Mouse (Mus musculus): Measurements from ENCODE around the gene Dysf. TPM values are rescaled to one million over a fixed set of nuclear protein-coding genes. Genes with fewer than 3 reads are reported as not detected.
A peak's percentile ranks its signal among the peaks of the same experiment; 100 is the strongest.

Dysf gene
- polyA plus RNA-seq, 1 experiment = 5.9 TPM

DNA sequence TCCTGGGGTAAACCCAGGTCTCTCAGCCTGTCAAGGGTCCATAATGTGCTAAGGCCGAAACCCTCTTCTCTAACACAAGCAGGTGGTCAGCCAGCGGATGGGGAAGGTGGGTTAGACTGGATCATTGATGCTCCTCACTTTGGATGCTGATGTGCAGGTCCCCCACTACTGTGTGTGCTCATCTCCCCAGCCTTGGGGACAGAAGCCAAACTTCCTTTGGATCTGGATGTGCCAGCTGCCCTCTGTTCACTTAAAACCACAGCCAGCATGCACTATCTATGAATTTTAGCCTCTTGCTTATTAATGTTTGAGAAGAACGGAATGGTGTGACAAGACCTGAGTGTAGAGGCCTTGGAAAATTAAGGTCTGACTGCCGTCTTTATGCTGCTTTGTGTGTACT lies 150.7 kb downstream of the Dysf start:
- no peak for DNase-seq
- H3K4me1 ChIP-seq (ENCODE audit: control insufficient read depth, insufficient read depth, low read length) = 0 out of 2 replicates have a peak, but pooled peaks cover 3% of the 10 kb centered on the region
- no peak overlapping the region for H3K27ac ChIP-seq (ENCODE audit: insufficient read depth, low read length)
- TF ChIP-seq POLR2A (IDR thresholded peaks at IDR 0.05; ENCODE audit: borderline replicate concordance, insufficient read depth, low read length) (no peak), CTCF (IDR thresholded peaks at IDR 0.05; ENCODE audit: borderline replicate concordance, insufficient read depth, low read depth, low read length) (no peak)
- H3K27me3 ChIP-seq (ENCODE audit: control insufficient read depth, insufficient read depth, low read length) = no peaks in the 10 kb centered on the region
- 98% methylated on average over 4 of the region's 4 CpGs for WGBS
- no peak overlapping the region for H3K4me3 ChIP-seq (replicated peaks; ENCODE audit: insufficient read depth, low read depth, low read length)

DNA sequence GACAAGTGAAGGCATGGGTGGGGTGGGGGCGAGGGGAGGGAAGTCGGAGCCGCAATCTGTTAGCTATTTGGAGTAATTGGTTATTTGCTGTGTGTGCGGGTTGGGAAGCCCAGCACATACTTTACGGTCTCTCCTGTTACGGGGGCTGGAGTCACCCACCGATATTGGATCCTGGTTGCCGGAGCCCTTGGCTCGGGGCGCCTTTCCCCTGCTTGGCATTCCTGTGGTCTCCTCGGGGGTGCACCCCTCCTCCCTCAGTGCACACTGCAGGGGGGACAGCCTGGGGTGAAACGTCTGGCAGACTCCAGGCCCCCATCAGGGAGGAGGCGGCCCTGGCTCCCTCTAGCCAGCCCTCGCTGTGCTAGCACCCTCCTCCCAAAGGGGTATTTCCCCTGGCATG lies 159.2 kb downstream of the Dysf start:
- no peaks in the 10 kb centered on the region for H3K4me1 ChIP-seq (ENCODE audit: control insufficient read depth, insufficient read depth, low read length)
- H3K27me3 ChIP-seq (ENCODE audit: control insufficient read depth, insufficient read depth, low read length) = no peaks in the 10 kb centered on the region
- no peak for TF ChIP-seq POLR2A (IDR thresholded peaks at IDR 0.05; ENCODE audit: borderline replicate concordance, insufficient read depth, low read length)
- no peak for TF ChIP-seq CTCF (IDR thresholded peaks at IDR 0.05; ENCODE audit: borderline replicate concordance, insufficient read depth, low read depth, low read length)
- no peak overlapping the region for H3K4me3 ChIP-seq (replicated peaks; ENCODE audit: insufficient read depth, low read depth, low read length)
- 87% methylated on average over 14 of the region's 14 CpGs for WGBS
- H3K27ac ChIP-seq (ENCODE audit: insufficient read depth, low read length) = no peak overlapping the region
- no peak for DNase-seq

DNA sequence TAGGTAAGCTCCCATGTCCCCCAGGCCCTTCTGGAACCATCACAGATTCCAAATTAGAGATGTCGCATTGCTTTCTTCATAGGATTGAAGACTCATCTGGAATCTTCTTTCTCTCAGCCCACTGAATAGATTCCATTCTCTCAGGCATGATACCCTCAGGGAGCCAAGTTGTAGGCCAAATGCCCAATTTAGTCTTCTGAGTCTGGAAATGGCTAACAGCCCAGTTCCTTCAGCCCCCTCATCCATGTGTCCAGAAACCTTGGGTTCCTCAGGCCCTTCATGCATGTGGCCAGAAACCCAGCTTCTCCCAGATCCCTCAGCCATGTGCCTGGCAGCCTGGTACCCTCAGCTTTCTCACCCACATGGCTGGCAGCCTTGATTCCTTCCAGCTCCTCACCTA lies 160.2 kb downstream of the Dysf start:
- no peak for TF ChIP-seq POLR2A (IDR thresholded peaks at IDR 0.05; ENCODE audit: borderline replicate concordance, insufficient read depth, low read length)
- TF ChIP-seq CTCF (IDR thresholded peaks at IDR 0.05; ENCODE audit: borderline replicate concordance, insufficient read depth, low read depth, low read length) = no peak
- 84% methylated on average over 1 of the region's 1 CpGs for WGBS
- no peak for DNase-seq
- no peaks in the 10 kb centered on the region for H3K27me3 ChIP-seq (ENCODE audit: control insufficient read depth, insufficient read depth, low read length)
- no peak overlapping the region for H3K4me3 ChIP-seq (replicated peaks; ENCODE audit: insufficient read depth, low read depth, low read length)
- no peak overlapping the region for H3K27ac ChIP-seq (ENCODE audit: insufficient read depth, low read length)
- H3K4me1 ChIP-seq (ENCODE audit: control insufficient read depth, insufficient read depth, low read length) = no peaks in the 10 kb centered on the region

DNA sequence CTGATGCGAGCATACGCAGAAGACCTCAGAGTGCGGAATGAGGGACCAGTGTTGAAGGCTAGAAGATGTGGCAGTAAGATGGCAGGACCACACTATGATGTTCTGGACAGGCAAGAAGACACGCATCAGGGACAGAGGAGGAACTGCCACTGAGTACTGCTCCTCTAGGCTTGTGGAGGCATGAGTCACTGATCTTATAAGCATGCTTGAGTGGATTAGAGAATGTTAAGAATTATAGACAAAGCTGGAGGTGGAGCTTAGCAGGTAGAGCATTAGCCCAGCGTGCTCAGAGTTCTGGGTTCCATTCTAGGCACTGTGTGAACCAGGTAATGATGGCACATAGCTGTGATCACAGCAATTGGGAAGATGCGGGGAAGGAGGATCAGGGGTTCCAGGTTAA lies 165.2 kb downstream of the Dysf start:
- no peaks in the 10 kb centered on the region for H3K27me3 ChIP-seq (ENCODE audit: control insufficient read depth, insufficient read depth, low read length)
- 96% methylated on average over 6 of the region's 6 CpGs for WGBS
- no peak overlapping the region for H3K4me3 ChIP-seq (replicated peaks; ENCODE audit: insufficient read depth, low read depth, low read length)
- no peak overlapping the region for H3K27ac ChIP-seq (ENCODE audit: insufficient read depth, low read length)
- no peak for TF ChIP-seq CTCF (IDR thresholded peaks at IDR 0.05; ENCODE audit: borderline replicate concordance, insufficient read depth, low read depth, low read length)
- no peak for TF ChIP-seq POLR2A (IDR thresholded peaks at IDR 0.05; ENCODE audit: borderline replicate concordance, insufficient read depth, low read length)
- no peak for DNase-seq
- H3K4me1 ChIP-seq (ENCODE audit: control insufficient read depth, insufficient read depth, low read length) = no peaks in the 10 kb centered on the region

DNA sequence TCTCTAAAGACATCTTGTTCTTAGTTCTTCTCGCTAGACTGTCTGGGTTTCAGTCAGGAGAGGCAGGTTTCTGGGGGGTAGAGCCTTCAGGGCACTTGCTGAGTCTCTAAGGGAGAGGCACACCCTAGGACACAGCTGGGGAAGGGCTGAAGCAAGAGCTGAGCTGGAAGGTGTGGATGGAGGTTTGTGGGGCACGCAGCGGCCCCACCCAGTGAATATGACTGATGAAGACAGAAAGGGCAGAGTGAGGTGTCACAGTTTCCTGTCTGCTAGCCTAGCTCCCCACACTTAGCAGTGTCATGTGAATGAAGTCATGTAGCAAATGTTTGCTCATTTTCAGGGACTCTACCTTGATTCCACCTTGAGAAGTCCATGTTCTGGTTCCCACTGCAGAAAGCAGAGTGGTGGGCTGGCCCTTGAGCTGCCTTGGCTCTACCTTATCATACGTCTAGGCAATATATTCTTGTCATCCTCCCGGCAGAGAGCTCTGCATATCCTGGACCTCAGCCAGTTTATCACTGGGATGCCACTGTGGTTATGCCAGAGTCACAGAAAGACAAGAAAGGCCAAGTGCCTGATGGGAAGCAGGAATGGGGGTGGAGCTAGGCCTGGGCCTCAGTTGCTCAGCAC lies 170.5 kb downstream of the Dysf start:
- 60% methylated on average over 5 of the region's 5 CpGs for WGBS
- no peaks in the 10 kb centered on the region for H3K27me3 ChIP-seq (ENCODE audit: control insufficient read depth, insufficient read depth, low read length)
- H3K27ac ChIP-seq (ENCODE audit: insufficient read depth, low read length) = no peak overlapping the region
- H3K4me1 ChIP-seq (ENCODE audit: control insufficient read depth, insufficient read depth, low read length) = no peaks in the 10 kb centered on the region
- no peak for TF ChIP-seq POLR2A (IDR thresholded peaks at IDR 0.05; ENCODE audit: borderline replicate concordance, insufficient read depth, low read length)
- H3K4me3 ChIP-seq (replicated peaks; ENCODE audit: insufficient read depth, low read depth, low read length) = no peak overlapping the region
- DNase-seq = peak in 1 of 2 experiments; percentile 19

DNA sequence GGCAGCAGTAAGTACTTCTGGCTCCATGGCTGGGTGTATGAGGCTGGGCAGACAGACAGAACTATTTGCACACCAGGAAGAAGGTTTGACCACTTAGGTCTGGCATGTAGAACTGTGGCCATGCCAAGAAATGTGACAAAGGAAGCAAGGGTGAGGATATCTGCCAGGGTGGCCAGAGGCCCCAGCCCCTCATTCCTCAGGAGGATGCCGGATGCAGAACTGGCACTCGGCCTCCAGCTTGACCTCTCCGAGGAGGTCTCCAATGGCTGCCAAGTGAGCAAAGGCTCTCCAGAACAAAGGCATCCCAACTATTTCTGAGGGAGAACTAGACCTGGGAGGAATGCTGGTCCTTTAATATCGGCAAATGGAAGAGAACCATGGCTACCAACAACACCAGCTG lies 173.1 kb downstream of the Dysf start:
- Histone ChIP-seq H3K4me3 (replicated peaks; ENCODE audit: insufficient read depth, low read depth, low read length) (no peak overlapping the region), H3K4me1 (ENCODE audit: control insufficient read depth, insufficient read depth, low read length) (no peaks in the 10 kb centered on the region), H3K27me3 (ENCODE audit: control insufficient read depth, insufficient read depth, low read length) (no peaks in the 10 kb centered on the region), H3K27ac (ENCODE audit: insufficient read depth, low read length) (no peak overlapping the region)
- DNase-seq = peak in 1 of 2 experiments; percentile 6
- no peak for TF ChIP-seq POLR2A (IDR thresholded peaks at IDR 0.05; ENCODE audit: borderline replicate concordance, insufficient read depth, low read length)
- TF ChIP-seq CTCF (IDR thresholded peaks at IDR 0.05; ENCODE audit: borderline replicate concordance, insufficient read depth, low read depth, low read length) = no peak
- 24% methylated on average over 4 of the region's 4 CpGs for WGBS

DNA sequence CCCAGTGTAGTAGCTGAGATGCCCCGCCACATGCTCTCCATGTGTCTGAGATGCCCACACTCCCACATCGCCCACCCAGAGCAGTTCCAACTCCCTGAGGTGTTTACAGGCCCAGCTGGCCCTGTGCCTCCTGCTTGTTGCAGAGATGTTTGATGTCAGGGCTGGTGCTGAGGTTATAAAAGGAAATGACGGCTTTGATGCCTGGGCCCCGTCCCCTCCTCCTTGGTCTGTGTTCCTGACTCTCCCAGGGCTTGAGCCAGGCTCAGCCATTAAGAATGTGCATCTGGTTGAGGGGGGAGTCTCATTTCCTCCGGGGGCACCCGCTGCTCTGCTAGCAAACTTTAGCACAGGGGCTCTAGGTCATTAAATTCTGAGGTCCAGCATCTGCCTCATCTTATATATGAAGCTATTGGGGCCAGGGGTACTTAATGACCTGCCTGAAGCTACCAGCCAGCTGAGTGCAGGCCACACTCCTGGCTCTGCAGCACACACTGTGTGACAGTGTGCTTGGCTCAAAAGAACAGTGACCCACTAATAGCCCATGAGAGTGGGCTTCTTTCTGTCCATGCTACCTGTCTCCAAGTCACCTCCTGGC lies 183.4 kb downstream of the Dysf start:
- DNase-seq = no peak
- H3K27me3 ChIP-seq (ENCODE audit: control insufficient read depth, insufficient read depth, low read length) = no peaks in the 10 kb centered on the region
- no peaks in the 10 kb centered on the region for H3K4me1 ChIP-seq (ENCODE audit: control insufficient read depth, insufficient read depth, low read length)
- no peak overlapping the region for H3K27ac ChIP-seq (ENCODE audit: insufficient read depth, low read length)
- no peak overlapping the region for H3K4me3 ChIP-seq (replicated peaks; ENCODE audit: insufficient read depth, low read depth, low read length)
- no peak for TF ChIP-seq POLR2A (IDR thresholded peaks at IDR 0.05; ENCODE audit: borderline replicate concordance, insufficient read depth, low read length)
- TF ChIP-seq CTCF (IDR thresholded peaks at IDR 0.05; ENCODE audit: borderline replicate concordance, insufficient read depth, low read depth, low read length) = no peak
- 76% methylated on average over 6 of the region's 6 CpGs for WGBS

DNA sequence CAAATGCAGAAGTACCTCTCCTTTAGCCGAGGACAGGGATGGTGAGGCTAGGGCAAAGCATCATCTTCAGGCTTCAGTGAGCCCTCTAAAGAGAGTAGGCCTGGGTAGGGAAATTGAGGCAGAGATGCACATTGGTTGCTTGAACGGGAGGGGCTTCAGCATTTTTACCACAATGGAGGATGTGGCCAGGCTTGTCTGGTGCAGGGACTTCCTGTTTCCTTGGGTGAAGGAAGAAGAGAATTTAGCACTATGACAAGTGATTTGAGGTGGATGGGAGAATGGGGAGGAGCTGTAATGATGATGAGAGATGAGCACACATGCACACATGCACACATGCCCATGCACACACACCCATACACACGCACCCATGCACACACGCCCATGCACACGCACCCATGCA lies 188.1 kb downstream of the Dysf start:
- Histone ChIP-seq H3K27me3 (ENCODE audit: control insufficient read depth, insufficient read depth, low read length) (no peaks in the 10 kb centered on the region), H3K27ac (ENCODE audit: insufficient read depth, low read length) (no peak overlapping the region), H3K4me1 (ENCODE audit: control insufficient read depth, insufficient read depth, low read length) (no peaks in the 10 kb centered on the region), H3K4me3 (replicated peaks; ENCODE audit: insufficient read depth, low read depth, low read length) (no peak overlapping the region)
- 95% methylated on average over 5 of the region's 5 CpGs for WGBS
- TF ChIP-seq POLR2A (IDR thresholded peaks at IDR 0.05; ENCODE audit: borderline replicate concordance, insufficient read depth, low read length) = no peak
- TF ChIP-seq CTCF (IDR thresholded peaks at IDR 0.05; ENCODE audit: borderline replicate concordance, insufficient read depth, low read depth, low read length) = no peak
- DNase-seq = no peak
